Mouse (Mus musculus): Measurements from ENCODE around the gene Il34. TPM values are rescaled to one million over a fixed set of nuclear protein-coding genes. Genes with fewer than 3 reads are reported as not detected.

Gene Il34
- polyA plus RNA-seq, 1 experiment, result not detected

GRCm38 (mm10) chr8:110813081-110813812, 7.5 kb upstream of the Il34 start:
- Histone ChIP-seq H3K4me3 (replicated peaks) (no peak overlapping the region), H3K27me3 (ENCODE audit: control insufficient read depth) (no peaks in the 10 kb centered on the region), H3K36me3 (ENCODE audit: control insufficient read depth) (peaks cover 99% of the 10 kb centered on the region), H3K4me1 (ENCODE audit: control insufficient read depth) (no peaks in the 10 kb centered on the region), H3K9me3 (ENCODE audit: control insufficient read depth, low read length) (no peaks in the 10 kb centered on the region)
- TF ChIP-seq TAL1 (IDR thresholded peaks at IDR 0.05; ENCODE audit: low read length) (no peak), GATA1 (IDR thresholded peaks at IDR 0.05; ENCODE audit: low read length) (no peak)

- H3K27me3 ChIP-seq (ENCODE audit: control insufficient read depth), result no peaks in the 10 kb centered on the region
- no peak overlapping the region for H3K4me3 ChIP-seq (replicated peaks)
- peaks cover 94% of the 10 kb centered on the region for H3K36me3 ChIP-seq (ENCODE audit: control insufficient read depth)
- no peak for TF ChIP-seq TAL1 (IDR thresholded peaks at IDR 0.05; ENCODE audit: low read length)
- TF ChIP-seq GATA1 (IDR thresholded peaks at IDR 0.05; ENCODE audit: low read length), result no peak
- H3K4me1 ChIP-seq (ENCODE audit: control insufficient read depth), result no peaks in the 10 kb centered on the region
- no peaks in the 10 kb centered on the region for H3K9me3 ChIP-seq (ENCODE audit: control insufficient read depth, low read length)
These were observed 6.8 kb upstream of the Il34 start for GRCm38 (mm10) chr8:110812349-110813080.

- Histone ChIP-seq H3K4me3 (replicated peaks) (no peak overlapping the region), H3K27me3 (ENCODE audit: control insufficient read depth) (no peaks in the 10 kb centered on the region), H3K4me1 (ENCODE audit: control insufficient read depth) (no peaks in the 10 kb centered on the region), H3K9me3 (ENCODE audit: control insufficient read depth, low read length) (no peaks in the 10 kb centered on the region), H3K36me3 (ENCODE audit: control insufficient read depth) (peaks cover 87% of the 10 kb centered on the region)
- TF ChIP-seq TAL1 (IDR thresholded peaks at IDR 0.05; ENCODE audit: low read length) (no peak), GATA1 (IDR thresholded peaks at IDR 0.05; ENCODE audit: low read length) (no peak)
These were observed 6.1 kb upstream of the Il34 start for GRCm38 (mm10) chr8:110811793-110812192.

GRCm38 (mm10) chr8:110811116-110811515, 5.4 kb upstream of the Il34 start:
- Histone ChIP-seq H3K27me3 (ENCODE audit: control insufficient read depth) (no peaks in the 10 kb centered on the region), H3K4me3 (replicated peaks) (no peak overlapping the region), H3K9me3 (ENCODE audit: control insufficient read depth, low read length) (no peaks in the 10 kb centered on the region), H3K36me3 (ENCODE audit: control insufficient read depth) (peaks cover 80% of the 10 kb centered on the region), H3K4me1 (ENCODE audit: control insufficient read depth) (no peaks in the 10 kb centered on the region)
- TF ChIP-seq GATA1 (IDR thresholded peaks at IDR 0.05; ENCODE audit: low read length) (no peak), TAL1 (IDR thresholded peaks at IDR 0.05; ENCODE audit: low read length) (no peak)

- Histone ChIP-seq H3K4me1 (ENCODE audit: control insufficient read depth) (peaks cover 3% of the 10 kb centered on the region; the same call in 1 of the 2 replicates), H3K36me3 (ENCODE audit: control insufficient read depth) (peaks cover 74% of the 10 kb centered on the region)
- TF ChIP-seq GATA1 (IDR thresholded peaks at IDR 0.05; ENCODE audit: low read length), result no peak
- no peak for TF ChIP-seq TAL1 (IDR thresholded peaks at IDR 0.05; ENCODE audit: low read length)
These were observed 4.8 kb upstream of the Il34 start for GRCm38 (mm10) chr8:110810481-110811065.

GRCm38 (mm10) chr8:110809831-110810230, 4.1 kb upstream of the Il34 start:
- Histone ChIP-seq H3K36me3 (ENCODE audit: control insufficient read depth) (peaks cover 67% of the 10 kb centered on the region), H3K4me3 (replicated peaks) (no peak overlapping the region), H3K4me1 (ENCODE audit: control insufficient read depth) (peaks cover 3% of the 10 kb centered on the region; the same call in 1 of the 2 replicates), H3K9me3 (ENCODE audit: control insufficient read depth, low read length) (no peaks in the 10 kb centered on the region), H3K27me3 (ENCODE audit: control insufficient read depth) (no peaks in the 10 kb centered on the region)
- TF ChIP-seq TAL1 (IDR thresholded peaks at IDR 0.05; ENCODE audit: low read length) (no peak), GATA1 (IDR thresholded peaks at IDR 0.05; ENCODE audit: low read length) (no peak)

More at GRCm38 (mm10) chr8:110810481-110811065, 4.8 kb upstream of the Il34 start:
- Histone ChIP-seq H3K4me3 (replicated peaks) (no peak overlapping the region), H3K27me3 (ENCODE audit: control insufficient read depth) (no peaks in the 10 kb centered on the region), H3K9me3 (ENCODE audit: control insufficient read depth, low read length) (no peaks in the 10 kb centered on the region)

GRCm38 (mm10) chr8:110808495-110809472, 3.1 kb upstream of the Il34 start:
- Histone ChIP-seq H3K27me3 (ENCODE audit: control insufficient read depth) (no peaks in the 10 kb centered on the region), H3K4me1 (ENCODE audit: control insufficient read depth) (peaks cover 3% of the 10 kb centered on the region; the same call in 1 of the 2 replicates), H3K9me3 (ENCODE audit: control insufficient read depth, low read length) (no peaks in the 10 kb centered on the region), H3K4me3 (replicated peaks) (no peak overlapping the region), H3K36me3 (ENCODE audit: control insufficient read depth) (peaks cover 57% of the 10 kb centered on the region)
- TF ChIP-seq GATA1 (IDR thresholded peaks at IDR 0.05; ENCODE audit: low read length) (no peak), TAL1 (IDR thresholded peaks at IDR 0.05; ENCODE audit: low read length) (no peak)

- H3K9me3 ChIP-seq (ENCODE audit: control insufficient read depth, low read length), result no peaks in the 10 kb centered on the region
- no peak overlapping the region for H3K4me3 ChIP-seq (replicated peaks)
- peaks cover 3% of the 10 kb centered on the region; the same call in 1 of the 2 replicates for H3K4me1 ChIP-seq (ENCODE audit: control insufficient read depth)
- TF ChIP-seq GATA1 (IDR thresholded peaks at IDR 0.05; ENCODE audit: low read length) (no peak), TAL1 (IDR thresholded peaks at IDR 0.05; ENCODE audit: low read length) (no peak)
- H3K36me3 ChIP-seq (ENCODE audit: control insufficient read depth), result peaks cover 30% of the 10 kb centered on the region
- no peaks in the 10 kb centered on the region for H3K27me3 ChIP-seq (ENCODE audit: control insufficient read depth)
These were observed 422 bp upstream of the Il34 start for GRCm38 (mm10) chr8:110806146-110806545.

Data from erythroblast, embryonic 14.5 days (primary cell).